Mouse (Mus musculus): ENCODE data around the gene Ttc39b. TPM values are rescaled to one million over a fixed set of nuclear protein-coding genes. Genes with fewer than 3 reads are reported as not detected.
A peak's percentile ranks its signal among the peaks of the same experiment; 100 is the strongest.

Ttc39b gene
- polyA plus RNA-seq, 2 experiments: 0.60 to 2.1 TPM

GRCm38 (mm10) chr4:83302123-83302737, 21.8 kb downstream of the Ttc39b start:
- H3K4me3 ChIP-seq (ENCODE audit: insufficient read depth in 1 of 2, low read depth in 2 of 2, low read length in 2 of 2): no peak overlapping the region
- no peak overlapping the region for H3K27ac ChIP-seq
- TF ChIP-seq CTCF (IDR thresholded peaks at IDR 0.05; ENCODE audit: low read depth): no peak
- no peak for TF ChIP-seq EP300 (IDR thresholded peaks at IDR 0.05; ENCODE audit: low read depth)
- ATAC-seq (ENCODE audit: insufficient read depth) (no peak), DNase-seq (ENCODE audit: low read depth in 3 of 3, low spot score in 3 of 3) (no peak)
- 76% methylated on average over 16 of the region's 16 CpGs for WGBS (ENCODE audit: insufficient replicate concordance)
- H3K4me1 ChIP-seq (replicated peaks; ENCODE audit: control insufficient read depth in 2 of 2, insufficient read depth in 2 of 2, low read length in 1 of 2): no peaks in the 10 kb centered on the region
- H3K27me3 ChIP-seq (ENCODE audit: control insufficient read depth, insufficient read depth, low read length): no peaks in the 10 kb centered on the region
- no peak overlapping the region for H3K4me2 ChIP-seq (ENCODE audit: low read depth)
- no peaks in the 10 kb centered on the region for H3K36me3 ChIP-seq (replicated peaks; ENCODE audit: control insufficient read depth, insufficient read depth, low read depth)
- no peak overlapping the region for H3K9ac ChIP-seq (replicated peaks)
- no peaks in the 10 kb centered on the region for H3K9me3 ChIP-seq (ENCODE audit: control insufficient read depth, low read length)

- H3K9ac ChIP-seq (replicated peaks): no peak overlapping the region
- DNase-seq (ENCODE audit: low read depth in 3 of 3, low spot score in 3 of 3) (no peak), ATAC-seq (ENCODE audit: insufficient read depth) (no peak)
- H3K9me3 ChIP-seq (ENCODE audit: control insufficient read depth, low read length): no peaks in the 10 kb centered on the region
- no peak overlapping the region for H3K4me2 ChIP-seq (ENCODE audit: low read depth)
- no peaks in the 10 kb centered on the region for H3K27me3 ChIP-seq (ENCODE audit: control insufficient read depth, insufficient read depth, low read length)
- TF ChIP-seq EP300 (IDR thresholded peaks at IDR 0.05; ENCODE audit: low read depth): no peak
- TF ChIP-seq CTCF (IDR thresholded peaks at IDR 0.05; ENCODE audit: low read depth): no peak
- no peak overlapping the region for H3K27ac ChIP-seq
- WGBS (ENCODE audit: insufficient replicate concordance): 66% methylated on average over 1 of the region's 1 CpGs
- H3K36me3 ChIP-seq (replicated peaks; ENCODE audit: control insufficient read depth, insufficient read depth, low read depth): no peaks in the 10 kb centered on the region
- no peaks in the 10 kb centered on the region for H3K4me1 ChIP-seq (replicated peaks; ENCODE audit: control insufficient read depth in 2 of 2, insufficient read depth in 2 of 2, low read length in 1 of 2)
- H3K4me3 ChIP-seq (ENCODE audit: insufficient read depth in 1 of 2, low read depth in 2 of 2, low read length in 2 of 2): no peak overlapping the region
These were observed 22.3 kb downstream of the Ttc39b start for GRCm38 (mm10) chr4:83301713-83302112.

- no peak overlapping the region for H3K9ac ChIP-seq (replicated peaks)
- no peak for DNase-seq (ENCODE audit: low read depth in 3 of 3, low spot score in 3 of 3)
These were observed 39.2 kb downstream of the Ttc39b start for GRCm38 (mm10) chr4:83284768-83285350.

GRCm38 (mm10) chr4:83283973-83284767, 39.9 kb downstream of the Ttc39b start:
- WGBS (ENCODE audit: insufficient replicate concordance): 12% methylated on average over 19 of the region's 19 CpGs
- H3K9me3 ChIP-seq (ENCODE audit: control insufficient read depth, low read length): no peaks in the 10 kb centered on the region
- H3K4me2 ChIP-seq (ENCODE audit: low read depth): peak overlapping the region; percentile 65
- TF ChIP-seq CTCF (IDR thresholded peaks at IDR 0.05; ENCODE audit: low read depth) (no peak), EP300 (IDR thresholded peaks at IDR 0.05; ENCODE audit: low read depth) (no peak)
- no peaks in the 10 kb centered on the region for H3K27me3 ChIP-seq (ENCODE audit: control insufficient read depth, insufficient read depth, low read length)
- peaks cover 0 to 2% of the 10 kb centered on the region in 2 experiments; a peak in 1 of 4 replicates for H3K4me1 ChIP-seq (replicated peaks; ENCODE audit: control insufficient read depth in 2 of 2, insufficient read depth in 2 of 2, low read length in 1 of 2)
- no peaks in the 10 kb centered on the region for H3K36me3 ChIP-seq (replicated peaks; ENCODE audit: control insufficient read depth, insufficient read depth, low read depth)
- H3K27ac ChIP-seq: no peak overlapping the region
- no peak overlapping the region for H3K9ac ChIP-seq (replicated peaks)
- ATAC-seq (ENCODE audit: insufficient read depth) (no peak), DNase-seq (ENCODE audit: low read depth in 3 of 3, low spot score in 3 of 3) (no peak)
- H3K4me3 ChIP-seq (ENCODE audit: insufficient read depth in 1 of 2, low read depth in 2 of 2, low read length in 2 of 2): peak overlapping the region; percentile 11 to 23; a peak in 3 of 4 replicates

More at GRCm38 (mm10) chr4:83284768-83285350, 39.2 kb downstream of the Ttc39b start:
- Histone ChIP-seq H3K36me3 (replicated peaks; ENCODE audit: control insufficient read depth, insufficient read depth, low read depth) (no peaks in the 10 kb centered on the region), H3K4me3 (ENCODE audit: insufficient read depth in 1 of 2, low read depth in 2 of 2, low read length in 2 of 2) (peak overlapping the region; percentile 23 to 34; a peak in 3 of 4 replicates), H3K27me3 (ENCODE audit: control insufficient read depth, insufficient read depth, low read length) (no peaks in the 10 kb centered on the region), H3K9me3 (ENCODE audit: control insufficient read depth, low read length) (no peaks in the 10 kb centered on the region), H3K4me2 (ENCODE audit: low read depth) (peak overlapping the region; percentile 65), H3K4me1 (replicated peaks; ENCODE audit: control insufficient read depth in 2 of 2, insufficient read depth in 2 of 2, low read length in 1 of 2) (peaks cover 0 to 2% of the 10 kb centered on the region in 2 experiments; a peak in 1 of 4 replicates), H3K27ac (no peak overlapping the region)
- 4% methylated on average over 12 of the region's 12 CpGs for WGBS (ENCODE audit: insufficient replicate concordance)
- ATAC-seq (ENCODE audit: insufficient read depth): no peak
- TF ChIP-seq CTCF (IDR thresholded peaks at IDR 0.05; ENCODE audit: low read depth) (no peak), EP300 (IDR thresholded peaks at IDR 0.05; ENCODE audit: low read depth) (no peak)

- H3K4me1 ChIP-seq (replicated peaks; ENCODE audit: control insufficient read depth in 2 of 2, insufficient read depth in 2 of 2, low read length in 1 of 2): peaks cover 0 to 2% of the 10 kb centered on the region in 2 experiments; a peak in 1 of 4 replicates
- no peak overlapping the region for H3K27ac ChIP-seq
- H3K27me3 ChIP-seq (ENCODE audit: control insufficient read depth, insufficient read depth, low read length): no peaks in the 10 kb centered on the region
- no peaks in the 10 kb centered on the region for H3K36me3 ChIP-seq (replicated peaks; ENCODE audit: control insufficient read depth, insufficient read depth, low read depth)
- no peak for ATAC-seq (ENCODE audit: insufficient read depth)
- H3K9me3 ChIP-seq (ENCODE audit: control insufficient read depth, low read length): no peaks in the 10 kb centered on the region
- TF ChIP-seq CTCF (IDR thresholded peaks at IDR 0.05; ENCODE audit: low read depth) (no peak), EP300 (IDR thresholded peaks at IDR 0.05; ENCODE audit: low read depth) (no peak)
- 29% methylated on average over 6 of the region's 6 CpGs for WGBS (ENCODE audit: insufficient replicate concordance)
- DNase-seq (ENCODE audit: low read depth in 3 of 3, low spot score in 3 of 3): no peak
- no peak overlapping the region for H3K4me3 ChIP-seq (ENCODE audit: insufficient read depth in 1 of 2, low read depth in 2 of 2, low read length in 2 of 2)
- no peak overlapping the region for H3K4me2 ChIP-seq (ENCODE audit: low read depth)
- no peak overlapping the region for H3K9ac ChIP-seq (replicated peaks)
These were observed 41.6 kb downstream of the Ttc39b start for GRCm38 (mm10) chr4:83282424-83282823.

All from liver, embryonic 14.5 days (tissue).